Mouse (Mus musculus): ENCODE measurements at regions not wholly inside any gene's neighbourhood (a gene's known extent, or its start where the extent isn't known, plus 50 kb on each side); places are given as distances from the start of the nearest gene placed in this dataset.

- DNase-seq (ENCODE audit: low spot score) (no peak), ATAC-seq (ENCODE audit: insufficient read depth, low read depth) (no peak)
- Histone ChIP-seq H3K4me1 (ENCODE audit: control insufficient read depth, insufficient read depth) (no peaks in the 10 kb centered on the region), H3K4me2 (ENCODE audit: low read depth, low read length) (no peak overlapping the region), H3K4me3 (ENCODE audit: low read depth, low read length) (no peak overlapping the region), H3K27me3 (ENCODE audit: control insufficient read depth, insufficient read depth, low read length) (no peaks in the 10 kb centered on the region), H3K27ac (ENCODE audit: low read depth) (no peak overlapping the region), H3K9ac (replicated peaks; ENCODE audit: low read depth, low read length) (no peak overlapping the region), H3K9me3 (replicated peaks; ENCODE audit: control insufficient read depth, low read length) (no peaks in the 10 kb centered on the region), H3K36me3 (replicated peaks; ENCODE audit: control insufficient read depth, insufficient read depth, low read length) (no peaks in the 10 kb centered on the region)
- no peak for TF ChIP-seq CTCF (IDR thresholded peaks at IDR 0.05; ENCODE audit: low read depth)
- no peak for TF ChIP-seq EP300 (IDR thresholded peaks at IDR 0.05; ENCODE audit: low read depth)
- 58% methylated on average over 7 of the region's 7 CpGs for WGBS
These were observed 157.7 kb upstream of the Ado start for GRCm38 (mm10) chr10:67706436-67706835.

DNA sequence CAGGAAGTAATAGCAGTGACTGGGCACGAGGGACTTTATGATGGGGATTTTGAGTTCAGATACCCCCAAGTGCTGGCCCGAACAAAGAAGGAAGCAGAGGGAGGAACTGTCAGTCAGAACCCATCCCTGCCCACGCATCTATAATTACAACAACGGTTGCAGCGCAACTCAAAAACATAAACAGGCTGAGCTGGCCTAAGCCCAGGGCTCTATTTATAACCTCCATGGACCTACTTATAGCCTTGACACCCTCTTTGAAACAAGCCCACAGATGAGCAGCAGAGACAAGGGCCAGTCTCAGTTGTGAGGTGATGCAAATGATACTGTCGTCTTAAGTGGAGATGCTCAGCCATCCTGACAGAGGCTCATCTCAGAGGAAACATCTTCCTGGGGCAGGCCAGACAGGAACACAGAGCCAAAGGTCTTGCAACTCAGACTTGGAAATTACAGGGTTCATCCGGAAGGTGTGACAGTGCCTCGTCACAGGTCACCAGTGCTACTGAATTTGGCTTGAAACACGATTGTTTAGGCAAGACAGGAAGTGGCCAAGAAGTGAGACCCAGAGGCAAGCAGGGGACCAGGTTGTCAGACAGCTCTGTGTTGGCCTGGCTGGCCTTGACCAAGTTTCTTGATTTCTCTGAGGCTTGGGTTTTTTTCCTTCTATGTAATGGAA is 154.2 kb upstream of the Ado start:
- Histone ChIP-seq H3K4me3 (ENCODE audit: low read depth, low read length) (no peak overlapping the region), H3K27me3 (ENCODE audit: control insufficient read depth, insufficient read depth, low read length) (no peaks in the 10 kb centered on the region), H3K36me3 (replicated peaks; ENCODE audit: control insufficient read depth, insufficient read depth, low read length) (no peaks in the 10 kb centered on the region), H3K9ac (replicated peaks; ENCODE audit: low read depth, low read length) (no peak overlapping the region), H3K9me3 (replicated peaks; ENCODE audit: control insufficient read depth, low read length) (no peaks in the 10 kb centered on the region), H3K27ac (ENCODE audit: low read depth) (no peak overlapping the region), H3K4me2 (ENCODE audit: low read depth, low read length) (no peak overlapping the region), H3K4me1 (ENCODE audit: control insufficient read depth, insufficient read depth) (0 out of 2 replicates have a peak, but pooled peaks cover 1% of the 10 kb centered on the region)
- ATAC-seq (ENCODE audit: insufficient read depth, low read depth) (peak; percentile 72), DNase-seq (ENCODE audit: low spot score) (peak; percentile 73)
- WGBS: 32% methylated on average over 9 of the region's 9 CpGs
- TF ChIP-seq EP300 (IDR thresholded peaks at IDR 0.05; ENCODE audit: low read depth) (no peak), CTCF (IDR thresholded peaks at IDR 0.05; ENCODE audit: low read depth) (no peak)

- no peak for ATAC-seq (ENCODE audit: insufficient read depth, low read depth)
- Histone ChIP-seq H3K36me3 (replicated peaks; ENCODE audit: control insufficient read depth, insufficient read depth, low read length) (no peaks in the 10 kb centered on the region), H3K4me3 (ENCODE audit: low read depth, low read length) (no peak overlapping the region), H3K4me2 (ENCODE audit: low read depth, low read length) (peak overlapping the region; percentile 28), H3K9ac (replicated peaks; ENCODE audit: low read depth, low read length) (no peak overlapping the region), H3K9me3 (replicated peaks; ENCODE audit: control insufficient read depth, low read length) (no peaks in the 10 kb centered on the region), H3K4me1 (ENCODE audit: control insufficient read depth, insufficient read depth) (peaks cover 9% of the 10 kb centered on the region; the same call in 1 of the 2 replicates), H3K27me3 (ENCODE audit: control insufficient read depth, insufficient read depth, low read length) (no peaks in the 10 kb centered on the region), H3K27ac (ENCODE audit: low read depth) (no peak overlapping the region)
- TF ChIP-seq EP300 (IDR thresholded peaks at IDR 0.05; ENCODE audit: low read depth) (no peak), CTCF (IDR thresholded peaks at IDR 0.05; ENCODE audit: low read depth) (no peak)
- no peak for DNase-seq (ENCODE audit: low spot score)
- WGBS: 47% methylated on average over 16 of the region's 16 CpGs
These were observed 148.8 kb upstream of the Ado start for GRCm38 (mm10) chr10:67697401-67698195.

DNA sequence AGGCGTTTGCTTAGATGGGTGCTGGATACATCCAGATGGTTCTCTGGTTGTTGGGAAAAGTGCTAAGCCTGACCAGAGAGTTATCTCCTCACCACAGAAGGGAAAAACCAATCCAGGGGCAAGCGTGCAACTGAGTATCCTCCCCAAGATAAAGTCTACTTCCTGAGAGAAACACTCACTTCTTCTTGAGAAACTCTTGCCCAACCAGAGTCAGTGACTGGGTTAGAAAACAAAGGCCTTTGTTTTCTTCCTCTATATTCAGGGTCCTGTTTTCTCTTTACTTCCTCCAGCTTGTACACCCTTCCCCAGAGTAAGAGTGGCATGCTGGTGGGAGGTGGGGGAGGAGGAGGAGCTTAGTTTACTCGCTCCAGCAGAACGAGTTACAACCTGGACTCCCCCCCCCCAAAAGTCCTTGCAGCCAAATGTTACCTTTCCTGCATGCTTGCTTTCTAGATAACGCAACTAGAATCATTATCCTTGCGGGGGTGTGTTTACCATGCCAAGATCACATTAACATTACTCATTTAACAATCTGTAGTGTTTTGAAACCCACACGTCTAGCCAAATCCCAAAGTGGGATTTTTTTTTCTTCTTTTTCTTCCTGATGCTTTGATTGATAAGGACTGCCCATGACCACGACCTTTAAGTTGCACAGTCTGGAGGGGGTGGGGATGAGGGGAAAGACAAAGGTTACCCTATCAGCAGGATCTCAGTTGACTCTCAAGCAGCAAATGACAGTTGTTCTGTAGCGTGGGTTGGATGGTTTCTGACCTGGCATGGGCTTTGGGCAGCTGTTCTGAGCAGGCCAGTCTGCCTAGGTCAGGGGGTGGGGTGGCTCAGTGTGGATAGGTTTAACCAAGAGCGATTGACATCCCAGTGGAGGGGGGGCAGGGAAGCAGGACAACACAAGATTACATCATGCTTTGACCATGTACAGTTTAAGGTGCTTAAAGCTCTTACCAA is 147.4 kb upstream of the Ado start:
- H3K27me3 ChIP-seq (ENCODE audit: control insufficient read depth, insufficient read depth, low read length): no peaks in the 10 kb centered on the region
- no peak overlapping the region for H3K9ac ChIP-seq (replicated peaks; ENCODE audit: low read depth, low read length)
- no peaks in the 10 kb centered on the region for H3K36me3 ChIP-seq (replicated peaks; ENCODE audit: control insufficient read depth, insufficient read depth, low read length)
- H3K4me3 ChIP-seq (ENCODE audit: low read depth, low read length): no peak overlapping the region
- H3K27ac ChIP-seq (ENCODE audit: low read depth): no peak overlapping the region
- 53% methylated on average over 10 of the region's 10 CpGs for WGBS
- no peaks in the 10 kb centered on the region for H3K9me3 ChIP-seq (replicated peaks; ENCODE audit: control insufficient read depth, low read length)
- H3K4me1 ChIP-seq (ENCODE audit: control insufficient read depth, insufficient read depth): peaks cover 9% of the 10 kb centered on the region; the same call in 1 of the 2 replicates
- DNase-seq (ENCODE audit: low spot score) (no peak), ATAC-seq (ENCODE audit: insufficient read depth, low read depth) (no peak)
- TF ChIP-seq EP300 (IDR thresholded peaks at IDR 0.05; ENCODE audit: low read depth) (no peak), CTCF (IDR thresholded peaks at IDR 0.05; ENCODE audit: low read depth) (no peak)
- no peak overlapping the region for H3K4me2 ChIP-seq (ENCODE audit: low read depth, low read length)

DNA sequence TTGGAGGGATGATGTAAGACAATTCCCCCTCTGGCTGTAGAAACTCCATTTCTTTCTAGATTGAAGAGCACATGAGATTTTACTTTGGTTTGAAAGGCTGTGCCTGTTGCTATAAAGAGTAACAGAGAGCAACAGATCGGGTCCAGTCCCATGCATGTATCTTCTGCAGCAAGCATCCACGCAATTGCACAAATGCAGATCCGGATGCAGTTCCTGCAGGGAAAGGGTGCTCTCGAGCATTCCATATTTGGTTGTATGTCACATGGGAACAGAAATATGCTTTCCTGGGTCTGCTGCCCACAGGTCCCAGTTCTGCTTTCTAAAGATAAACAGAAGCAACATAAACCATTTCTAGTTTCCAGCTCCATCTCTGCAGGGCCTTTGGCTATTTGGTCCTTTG is 146.0 kb upstream of the Ado start:
- Histone ChIP-seq H3K4me1 (ENCODE audit: control insufficient read depth, insufficient read depth) (peaks cover 9% of the 10 kb centered on the region; the same call in 1 of the 2 replicates), H3K9me3 (replicated peaks; ENCODE audit: control insufficient read depth, low read length) (no peaks in the 10 kb centered on the region), H3K4me3 (ENCODE audit: low read depth, low read length) (no peak overlapping the region), H3K36me3 (replicated peaks; ENCODE audit: control insufficient read depth, insufficient read depth, low read length) (no peaks in the 10 kb centered on the region), H3K27ac (ENCODE audit: low read depth) (no peak overlapping the region), H3K9ac (replicated peaks; ENCODE audit: low read depth, low read length) (no peak overlapping the region), H3K4me2 (ENCODE audit: low read depth, low read length) (no peak overlapping the region), H3K27me3 (ENCODE audit: control insufficient read depth, insufficient read depth, low read length) (no peaks in the 10 kb centered on the region)
- DNase-seq (ENCODE audit: low spot score) (no peak), ATAC-seq (ENCODE audit: insufficient read depth, low read depth) (no peak)
- TF ChIP-seq EP300 (IDR thresholded peaks at IDR 0.05; ENCODE audit: low read depth) (no peak), CTCF (IDR thresholded peaks at IDR 0.05; ENCODE audit: low read depth) (no peak)
- 88% methylated on average over 4 of the region's 4 CpGs for WGBS

All from heart, postnatal 0 days (tissue).